Mouse (Mus musculus): Measurements from ENCODE around the gene Setdb2.
A peak's percentile ranks its signal among the peaks of the same experiment; 100 is the strongest.

The Setdb2 gene

GRCm38 (mm10) chr14:59366386-59367105 lies 74.1 kb downstream of the Setdb2 start:
- peak; percentile 44 to 59 for DNase-seq

DNA sequence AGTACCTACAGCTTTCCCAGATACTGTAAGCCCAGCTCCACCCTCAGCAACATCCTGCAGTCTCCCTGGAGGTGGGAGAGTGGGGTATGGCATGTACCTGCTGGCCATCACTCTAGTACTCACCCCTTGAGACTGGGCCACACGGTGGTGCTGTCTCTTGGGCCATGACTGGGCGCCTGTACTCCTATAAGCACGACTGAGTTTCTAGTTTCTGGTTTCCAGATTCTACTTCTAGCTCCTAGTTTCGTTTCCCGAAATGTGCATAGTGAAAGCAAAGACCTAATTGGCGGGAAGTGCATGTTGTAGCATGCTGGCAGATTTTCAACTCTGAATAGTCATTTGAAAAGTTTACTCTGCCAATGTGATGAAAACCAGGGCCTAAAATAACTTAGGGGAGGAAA lies 75.4 kb downstream of the Setdb2 start, which contains the start of gene Phf11d:
TSS of gene Phf11d (minus strand) at position 227 of the 401 bp plus-strand sequence.
- peak; percentile 67 to 74 for DNase-seq

Measured in lung, adult 18-20 months (tissue).